Comparison of ENCODE assay signal across 16 mouse cellular contexts in the genomic region with DNA sequence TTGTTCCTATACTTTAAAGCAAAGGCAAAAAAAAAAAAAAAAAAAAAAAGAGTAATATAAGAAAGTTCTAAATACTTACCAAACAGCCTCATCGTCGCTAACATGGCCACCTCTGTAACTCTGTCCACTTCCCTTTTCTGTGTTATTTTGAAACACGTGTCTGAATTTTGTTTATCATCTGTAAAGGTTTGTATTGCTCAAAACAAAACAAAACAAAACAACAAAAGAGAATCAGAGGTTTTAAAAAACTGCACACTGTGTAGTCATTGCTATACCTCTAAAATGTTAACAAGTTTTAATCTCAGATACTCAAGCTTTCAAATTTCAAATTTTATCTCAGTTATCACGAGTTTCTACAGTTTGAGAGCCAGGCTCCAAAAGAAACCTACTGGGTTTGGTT.
"Had no signal": no experiment of that assay in that cellular context is flagged by ENCODE, and none has a peak within 500 bp of the region (broad histone marks: within the 10 kb centered on the region; RNA-seq: fewer than 3 reads in every experiment).

No protein-coding gene starts in this region.

- H3K4me2 ChIP-seq: neural tube, embryonic 13.5 days; neural tube, embryonic 15.5 days; stomach, embryonic 15.5 days had no signal

- H3K27me3 ChIP-seq: neural tube, embryonic 13.5 days; neural tube, embryonic 15.5 days; stomach, embryonic 15.5 days had no signal

- H3K4me1 ChIP-seq: neural tube, embryonic 13.5 days; stomach, embryonic 15.5 days had no signal

- H3K27ac ChIP-seq: neural tube, embryonic 13.5 days; neural tube, embryonic 15.5 days; stomach, embryonic 15.5 days; stomach, postnatal 0 days had no signal

- DNase-seq: retina, postnatal 1 day; right cerebral cortex, adult 18-20 months; right cerebral cortex, postnatal 14 days; right cerebral cortex, postnatal 25 days; right cerebral cortex, postnatal 4 days; spleen, adult 18-20 months; thymus, adult 18-20 months; thymus, adult 2 months; thymus, postnatal 14 days; thymus, postnatal 25 days; thymus, postnatal 36 days; thymus, postnatal 4 days had no signal

- H3K36me3 ChIP-seq: neural tube, embryonic 13.5 days; neural tube, embryonic 15.5 days; stomach, embryonic 15.5 days had no signal

- H3K4me3 ChIP-seq: neural tube, embryonic 13.5 days; neural tube, embryonic 15.5 days; stomach, embryonic 15.5 days had no signal

- H3K9me3 ChIP-seq: neural tube, embryonic 13.5 days; neural tube, embryonic 15.5 days; stomach, embryonic 15.5 days had no signal

- H3K9ac ChIP-seq: neural tube, embryonic 13.5 days; neural tube, embryonic 15.5 days; stomach, embryonic 15.5 days had no signal
